Mouse (Mus musculus): Measurements from ENCODE around the gene Ccp110. TPM values are rescaled to one million over a fixed set of nuclear protein-coding genes. Genes with fewer than 3 reads are reported as not detected.

Gene Ccp110
- total RNA-seq, 2 experiments from 2014 or later = 13.5 to 15.3 TPM

DNA sequence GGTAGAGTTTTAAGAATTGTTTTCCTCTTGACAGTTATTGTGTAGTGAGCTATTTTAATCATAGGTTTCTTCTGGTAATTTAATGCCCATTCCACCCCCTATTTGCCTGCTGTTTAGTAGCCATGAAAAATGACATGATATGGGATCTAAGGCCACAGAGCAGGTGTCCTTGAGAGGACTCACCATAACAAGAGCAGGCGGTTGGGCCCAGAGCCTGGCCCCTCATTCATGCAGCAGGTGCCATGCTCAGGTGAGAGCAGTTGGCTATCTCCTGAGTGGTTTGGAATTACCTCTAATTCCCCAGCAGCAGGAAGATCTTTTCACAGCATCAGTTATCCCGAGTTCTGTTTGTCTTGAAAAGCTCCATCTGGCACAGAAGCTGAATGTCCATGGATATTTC is 13.1 kb downstream of the Ccp110 start:
- DNase-seq (ENCODE audit: low spot score in 2 of 2) = no peak

DNA sequence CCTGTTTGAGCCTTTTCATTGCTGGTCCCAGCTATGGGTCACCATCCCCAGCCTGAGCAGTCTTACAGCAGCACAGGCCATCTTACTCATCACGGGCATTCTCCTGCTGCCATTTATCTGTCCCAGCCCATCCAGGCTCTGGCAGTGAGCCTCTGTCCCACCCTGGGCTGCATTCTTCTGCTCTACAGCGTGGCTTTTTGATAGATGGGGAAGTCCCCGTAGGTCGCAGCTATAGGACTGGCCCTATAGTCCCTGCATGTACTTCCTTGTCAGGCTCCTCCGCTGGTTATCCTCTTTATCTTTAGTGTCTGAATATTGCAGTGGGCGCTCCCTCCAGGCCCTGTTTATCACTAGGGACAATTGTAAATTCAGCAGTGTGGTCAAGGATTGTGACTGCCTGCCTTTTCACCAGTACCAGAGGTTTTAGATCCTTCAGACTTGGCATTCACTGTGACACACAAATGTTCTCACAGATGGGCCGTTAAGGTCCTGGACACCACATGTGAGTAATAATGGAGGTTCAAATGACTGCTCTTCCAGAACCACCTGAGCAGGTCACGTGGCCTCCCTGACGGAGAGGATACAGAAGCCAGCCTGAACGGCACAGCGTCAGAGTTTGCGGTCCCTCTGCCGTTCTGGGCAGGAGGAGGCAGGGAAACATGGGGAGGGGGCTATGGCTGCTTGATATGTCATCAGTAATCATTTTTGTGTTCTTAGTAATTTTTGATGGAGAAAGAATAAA is 16.7 kb downstream of the Ccp110 start:
- no peak for DNase-seq (ENCODE audit: low spot score in 2 of 2)

- no peak for DNase-seq (ENCODE audit: low spot score in 2 of 2)
Observed at GRCm38 (mm10) chr7:118731781-118732180, 19.4 kb downstream of the Ccp110 start.

DNA sequence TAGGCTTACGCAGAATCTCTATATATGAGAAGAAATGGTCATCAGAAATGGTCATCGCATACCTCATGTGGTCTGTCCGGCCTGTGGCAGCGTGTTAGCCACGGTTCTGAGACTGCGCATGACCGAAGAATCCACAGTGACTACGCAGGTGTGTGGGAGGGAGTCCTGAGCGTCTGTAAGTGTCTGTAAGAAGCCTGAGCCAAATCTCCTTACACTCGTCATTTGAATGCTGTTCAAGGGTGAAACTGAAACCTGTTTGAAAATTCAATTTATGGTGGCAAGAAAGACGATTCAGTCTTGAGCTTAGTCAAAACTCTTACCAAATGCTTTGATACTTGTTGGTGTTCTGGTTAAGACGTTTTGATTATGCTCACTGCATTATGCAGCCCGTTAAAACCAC is 20.9 kb downstream of the Ccp110 start:
- DNase-seq (ENCODE audit: low spot score in 2 of 2) = no peak

DNA sequence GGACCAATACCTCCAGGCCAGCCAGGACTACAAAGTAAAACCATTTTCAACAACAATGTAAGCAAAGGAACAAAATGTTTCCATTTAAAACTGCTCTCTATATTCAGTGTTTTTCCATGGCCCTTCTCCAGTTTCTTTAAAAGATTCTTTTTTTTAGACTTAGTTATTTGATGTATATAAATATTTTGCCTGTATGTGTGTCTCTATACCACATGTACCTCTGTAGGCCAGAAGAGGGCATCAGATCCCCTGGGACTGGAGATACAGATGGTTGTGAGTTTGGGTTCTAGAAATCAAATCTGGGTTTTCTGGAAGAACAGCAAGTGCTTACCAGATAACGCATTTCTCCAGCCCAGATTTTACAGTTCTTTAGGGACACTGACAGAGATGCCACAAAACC is 26.4 kb downstream of the Ccp110 start:
- no peak for DNase-seq (ENCODE audit: low spot score in 2 of 2)

- DNase-seq (ENCODE audit: low spot score in 2 of 2) = peak; percentile 37 to 56
Observed at GRCm38 (mm10) chr7:118739975-118740531, 27.7 kb downstream of the Ccp110 start, which contains the start of gene Vps35l. Gene Vps35l, plus strand, starts transcription at chr7:118740226.

DNA sequence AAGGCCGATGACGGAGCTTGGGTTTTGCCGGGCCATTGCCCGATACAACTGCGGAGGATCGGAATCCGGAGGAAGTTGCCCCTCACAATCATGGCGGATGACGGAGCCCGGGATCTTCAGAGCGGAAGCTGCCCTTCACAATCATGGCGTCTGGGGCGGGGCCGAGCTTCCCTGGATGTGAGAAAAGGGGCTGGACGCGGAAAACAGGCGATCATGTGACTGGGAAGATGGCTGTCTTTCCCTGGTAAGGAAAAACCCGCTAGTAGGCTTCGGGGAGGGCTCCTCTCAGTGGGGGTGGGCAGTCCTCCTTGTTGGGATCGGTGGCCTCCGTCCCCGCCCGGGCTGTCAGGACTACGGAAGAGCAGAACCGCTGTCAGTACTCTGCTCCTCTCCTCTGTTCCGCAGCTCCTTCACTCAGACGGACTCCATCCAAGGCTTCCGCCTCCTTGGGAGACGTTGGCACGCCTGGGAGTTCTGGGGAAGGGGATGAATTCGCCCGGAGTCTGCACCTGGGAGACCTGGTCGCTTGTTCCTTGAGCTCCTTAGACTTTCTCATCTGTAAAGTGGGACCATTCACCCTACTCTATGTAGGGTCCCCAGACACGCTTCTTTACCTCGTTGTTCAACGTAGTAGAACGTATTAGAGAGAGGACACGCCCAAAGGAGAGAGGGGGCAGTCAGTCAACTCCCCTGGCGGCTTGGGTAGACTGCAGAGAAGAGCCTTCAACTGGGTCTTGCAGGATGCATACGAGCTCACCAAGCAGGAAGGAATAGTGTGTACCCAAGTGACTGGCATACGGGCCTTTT is 28.4 kb downstream of the Ccp110 start:
- DNase-seq (ENCODE audit: low spot score in 2 of 2) = peak; percentile 85 to 93

DNA sequence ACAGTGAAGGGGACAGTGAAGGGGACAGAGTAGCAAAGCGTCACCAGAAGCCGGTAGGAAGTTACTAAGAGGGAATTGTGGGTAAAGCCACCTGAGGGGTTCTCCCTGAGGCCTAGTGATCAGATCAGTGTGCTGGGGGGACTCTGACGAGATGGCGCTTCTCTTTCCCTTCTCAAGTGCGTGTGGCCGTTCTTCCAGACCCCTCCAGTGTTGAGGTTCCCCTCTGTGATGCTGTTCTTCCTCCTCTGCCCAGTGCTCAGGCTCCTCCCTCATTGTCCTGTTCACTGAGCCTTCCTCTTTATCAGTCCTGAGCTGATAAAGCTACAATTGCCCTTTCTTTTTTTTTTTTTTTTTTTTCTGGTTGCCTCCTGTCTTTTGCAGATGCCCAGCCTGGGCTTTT is 29.9 kb downstream of the Ccp110 start:
- no peak for DNase-seq (ENCODE audit: low spot score in 2 of 2)

DNA sequence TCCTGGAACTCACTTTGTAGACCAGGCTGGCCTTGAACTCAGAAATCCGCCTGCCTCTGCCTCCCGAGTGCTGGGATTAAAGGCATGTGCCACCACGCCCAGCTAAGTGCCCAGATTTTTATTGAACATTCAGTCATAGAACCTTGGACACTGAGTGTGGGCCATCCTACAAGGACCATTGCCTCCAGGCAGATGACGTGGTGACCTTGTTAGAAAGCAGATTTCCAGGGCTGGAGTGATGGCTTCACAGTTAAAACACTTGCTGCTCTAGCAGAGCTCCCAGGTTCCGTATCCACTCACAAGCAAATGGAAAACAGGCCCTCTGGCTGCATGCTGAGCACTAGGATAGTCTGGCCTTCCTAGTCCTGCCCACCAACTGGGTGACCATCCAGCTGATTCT is 32.4 kb downstream of the Ccp110 start:
- DNase-seq (ENCODE audit: low spot score in 2 of 2) = no peak

GRCm38 (mm10) chr7:118747891-118748672 is 35.7 kb downstream of the Ccp110 start:
- DNase-seq (ENCODE audit: low spot score in 2 of 2) = no peak

- no peak for DNase-seq (ENCODE audit: low spot score in 2 of 2)
Observed at GRCm38 (mm10) chr7:118749706-118750105, 37.4 kb downstream of the Ccp110 start.

DNA sequence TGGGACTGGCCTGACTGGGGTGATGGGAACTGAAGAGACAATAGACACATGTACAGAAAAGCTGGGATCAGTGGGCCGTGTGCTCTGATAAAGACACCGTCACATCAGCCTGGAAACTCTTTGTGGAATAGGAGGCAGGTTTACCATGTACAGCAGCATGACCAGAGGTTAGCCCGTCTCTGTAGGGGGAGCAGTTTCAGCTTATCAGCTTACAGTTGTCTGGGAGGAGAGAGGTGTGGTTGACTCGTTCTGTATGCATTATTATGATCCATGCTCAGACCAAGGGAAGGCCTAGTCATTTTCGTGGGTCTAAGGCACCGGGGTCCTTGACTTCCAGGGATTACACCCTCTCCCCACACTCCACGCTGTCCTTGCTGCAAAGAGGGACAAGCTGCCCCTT is 39.3 kb downstream of the Ccp110 start:
- DNase-seq (ENCODE audit: low spot score in 2 of 2) = no peak

DNA sequence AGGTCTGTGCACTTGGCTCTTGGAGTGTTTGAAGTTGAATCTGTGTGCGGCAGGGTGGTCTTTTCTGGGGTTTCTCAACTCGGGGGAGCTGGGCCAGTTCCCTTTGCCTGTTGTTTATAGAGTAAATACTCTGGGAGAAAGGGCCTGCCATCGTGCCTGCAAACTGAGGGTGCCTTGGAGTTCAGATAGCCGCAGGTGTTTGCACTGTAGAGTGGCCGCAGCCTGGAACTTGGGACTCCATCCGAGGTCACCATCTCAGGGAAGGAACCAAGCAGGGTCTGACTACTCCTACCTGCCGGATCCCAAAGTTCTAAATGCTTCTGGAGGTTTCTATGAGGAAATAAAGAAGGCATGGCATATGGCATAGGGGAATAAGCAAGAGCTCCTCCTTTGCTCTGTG is 43.4 kb downstream of the Ccp110 start:
- DNase-seq (ENCODE audit: low spot score in 2 of 2) = no peak

DNA sequence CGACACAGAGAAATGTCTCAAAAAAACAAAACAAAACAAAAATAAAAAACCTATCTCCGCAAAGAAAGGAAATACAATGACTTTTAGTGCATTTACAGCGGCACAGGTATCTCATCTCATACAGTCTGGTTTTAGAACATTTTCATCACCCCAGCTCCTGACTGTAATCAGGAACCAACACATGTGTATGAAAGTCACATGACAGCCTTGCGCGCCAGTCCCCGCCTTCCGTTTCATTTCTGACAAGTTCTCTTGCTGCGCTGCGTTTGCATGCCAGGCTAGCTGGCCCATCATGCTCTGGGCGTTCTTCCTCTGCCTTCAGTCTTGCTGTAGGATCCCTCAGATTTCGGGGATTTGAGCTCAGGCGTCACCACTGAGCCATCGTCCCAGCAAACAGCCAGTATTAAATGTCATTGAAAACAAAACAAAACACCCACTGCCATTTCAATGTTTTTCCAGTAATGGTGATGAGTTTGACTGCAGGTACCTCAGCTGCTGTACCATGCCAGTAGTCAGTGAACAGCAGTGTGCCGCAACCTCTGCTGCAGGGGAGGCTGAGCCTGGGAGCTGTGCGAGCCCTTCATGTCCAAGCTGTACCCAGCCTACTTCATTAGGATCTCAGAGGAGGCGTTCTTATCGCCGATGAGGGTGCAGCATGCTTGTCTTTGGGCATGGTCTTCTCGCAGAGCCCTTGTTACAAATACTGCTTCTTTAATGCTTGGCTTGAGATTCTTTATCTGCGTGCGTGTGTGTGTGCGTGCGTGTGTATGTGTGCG is 44.3 kb downstream of the Ccp110 start:
- no peak for DNase-seq (ENCODE audit: low spot score in 2 of 2)

DNA sequence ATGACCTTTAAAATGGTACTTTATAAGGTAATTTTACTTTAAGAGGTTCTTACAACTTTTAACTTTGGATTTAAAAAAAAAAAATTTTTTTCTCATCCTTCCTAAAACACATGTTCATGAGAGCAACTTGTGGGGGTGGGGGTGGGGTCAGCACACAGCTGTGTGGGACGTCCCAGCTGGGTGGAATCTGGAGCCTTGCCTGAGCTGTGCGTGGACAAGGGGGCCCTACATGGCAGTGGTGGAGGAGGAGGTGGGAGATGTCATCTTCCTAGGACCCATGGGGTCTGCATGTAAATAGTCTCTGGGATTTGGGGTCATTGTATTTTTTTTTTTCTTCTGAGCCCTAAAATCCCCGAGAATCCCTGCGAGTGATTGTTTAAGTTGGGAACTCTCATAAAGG is 46.0 kb downstream of the Ccp110 start:
- no peak for DNase-seq (ENCODE audit: low spot score in 2 of 2)

DNA sequence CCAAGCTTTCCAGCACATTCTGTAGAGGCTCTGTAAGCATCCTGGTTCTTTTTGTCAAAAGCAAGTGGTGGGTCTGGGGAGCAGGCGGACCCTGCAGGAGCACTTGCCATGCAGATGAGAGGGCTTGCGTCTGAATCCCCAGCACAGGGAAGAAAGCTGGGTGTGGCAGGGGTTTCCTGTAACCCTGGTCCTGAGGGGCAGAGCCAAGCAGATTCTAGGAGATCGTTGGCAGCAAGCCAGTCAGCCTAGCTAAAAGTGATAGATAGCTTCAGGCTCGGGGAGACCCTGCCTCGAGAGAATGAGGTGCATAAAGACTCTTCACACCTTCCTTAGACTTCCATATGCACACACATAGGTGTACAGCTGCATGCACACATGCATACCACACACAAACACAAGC is 47.0 kb downstream of the Ccp110 start:
- no peak for DNase-seq (ENCODE audit: low spot score in 2 of 2)

DNA sequence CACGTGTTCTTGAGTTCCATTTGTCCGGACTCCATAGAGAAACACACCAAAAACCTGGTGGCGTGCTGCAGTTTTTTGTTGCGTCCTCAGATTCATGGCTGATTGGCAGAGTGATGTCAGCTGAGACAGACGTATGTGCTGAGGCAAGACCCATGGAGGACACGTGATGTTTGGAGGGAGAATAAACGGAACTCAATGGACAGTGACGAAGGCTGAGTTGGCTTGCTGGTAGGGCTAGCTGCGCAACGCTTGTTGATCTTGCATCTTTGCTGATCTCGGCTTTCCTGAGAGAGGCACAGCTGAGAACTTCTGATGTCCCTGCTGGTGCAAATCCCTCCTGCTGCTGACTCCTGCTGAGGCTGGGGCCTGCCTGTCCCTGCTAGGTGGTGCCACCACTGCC is 51.6 kb downstream of the Ccp110 start:
- DNase-seq (ENCODE audit: low spot score in 2 of 2) = no peak

DNA sequence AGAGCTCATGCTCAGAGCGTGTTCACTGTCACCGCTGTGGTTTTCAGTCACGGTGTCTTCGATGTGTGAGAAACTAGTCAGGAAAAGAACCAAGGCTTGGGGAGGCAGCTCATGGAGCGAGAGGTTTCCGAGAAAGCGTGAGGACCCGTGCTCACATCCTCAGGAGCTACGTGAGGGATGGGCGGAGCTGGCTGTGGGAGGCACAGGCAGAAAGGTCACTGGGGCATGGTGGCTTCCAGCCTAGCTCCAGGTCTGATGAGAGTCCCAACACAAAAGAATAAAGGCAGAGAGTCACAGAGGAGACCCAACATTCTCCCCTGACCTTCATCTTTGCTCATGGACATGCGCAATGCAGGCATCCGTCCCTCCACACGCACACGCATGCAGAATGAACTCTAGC is 52.4 kb downstream of the Ccp110 start:
- no peak for DNase-seq (ENCODE audit: low spot score in 2 of 2)

DNA sequence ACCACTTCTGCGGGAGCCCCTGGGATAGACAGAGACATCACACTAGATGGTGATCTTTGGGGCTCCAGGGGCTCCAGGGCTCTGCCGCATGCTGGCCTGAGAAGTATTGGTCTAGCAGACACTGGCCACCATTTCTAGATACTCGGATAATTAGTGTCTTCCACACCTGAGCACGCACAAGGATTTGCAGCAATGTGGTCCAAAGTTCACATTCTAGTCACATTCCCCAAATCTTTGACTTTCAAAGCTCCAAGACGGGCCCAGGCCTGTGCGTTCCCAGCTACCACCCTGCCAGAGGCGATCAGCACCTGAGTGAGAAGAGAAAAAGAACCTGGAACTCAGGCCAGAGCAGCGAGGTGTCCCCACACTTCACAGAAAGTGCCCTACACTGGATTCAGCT is 53.3 kb downstream of the Ccp110 start:
- no peak for DNase-seq (ENCODE audit: low spot score in 2 of 2)

DNA sequence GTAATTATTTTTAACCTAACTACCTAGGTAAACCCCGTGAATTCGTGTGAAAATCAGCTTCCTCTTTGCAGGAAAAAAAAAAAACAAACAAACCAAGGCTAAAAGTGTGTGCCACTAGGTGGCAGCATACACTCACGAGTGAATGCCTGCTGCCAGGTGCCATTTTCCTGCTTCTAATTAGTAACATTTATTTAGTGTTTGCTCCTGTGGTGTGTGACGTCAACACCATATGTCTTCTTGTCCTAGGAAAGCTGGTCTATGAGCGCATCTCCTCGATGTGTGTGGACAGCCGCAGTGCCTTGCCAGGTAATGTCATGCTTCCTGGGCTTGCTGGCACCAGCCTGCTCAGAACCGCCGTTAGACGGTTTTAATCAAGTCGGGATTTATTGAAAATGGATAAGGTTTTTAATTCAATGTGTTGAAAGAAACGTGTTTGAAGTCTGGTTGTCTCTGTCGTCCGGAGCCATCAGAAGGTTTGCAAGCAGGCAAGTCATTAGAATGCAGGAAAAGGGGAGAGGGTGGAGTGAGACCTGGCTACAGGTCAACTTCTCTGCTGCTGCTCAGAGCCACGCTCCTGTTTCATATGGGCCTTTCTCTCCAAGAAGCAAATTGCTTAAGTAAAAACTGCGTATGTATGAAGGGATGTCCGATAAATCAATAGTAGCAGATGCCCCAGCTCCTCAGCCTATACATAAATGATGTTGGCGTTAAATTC is 53.9 kb downstream of the Ccp110 start:
- DNase-seq (ENCODE audit: low spot score in 2 of 2) = no peak
